Mouse (Mus musculus) retina, adult 2 months (tissue): Measurements from ENCODE around the gene Zc3h7a.
A peak's percentile ranks its signal among the peaks of the same experiment; 100 is the strongest.
"Not testable (repeated sequence)": the region's sequence is repeated elsewhere in the genome, so short reads cannot be mapped to it uniquely, and the experiment has no call there.

Experiments
- DNase-seq: peaks from one replicate; pipeline ENCODE4 v3.0.0-alpha.2; 2012; ENCODE audit warnings: low read depth, low spot score

Gene Zc3h7a

DNA sequence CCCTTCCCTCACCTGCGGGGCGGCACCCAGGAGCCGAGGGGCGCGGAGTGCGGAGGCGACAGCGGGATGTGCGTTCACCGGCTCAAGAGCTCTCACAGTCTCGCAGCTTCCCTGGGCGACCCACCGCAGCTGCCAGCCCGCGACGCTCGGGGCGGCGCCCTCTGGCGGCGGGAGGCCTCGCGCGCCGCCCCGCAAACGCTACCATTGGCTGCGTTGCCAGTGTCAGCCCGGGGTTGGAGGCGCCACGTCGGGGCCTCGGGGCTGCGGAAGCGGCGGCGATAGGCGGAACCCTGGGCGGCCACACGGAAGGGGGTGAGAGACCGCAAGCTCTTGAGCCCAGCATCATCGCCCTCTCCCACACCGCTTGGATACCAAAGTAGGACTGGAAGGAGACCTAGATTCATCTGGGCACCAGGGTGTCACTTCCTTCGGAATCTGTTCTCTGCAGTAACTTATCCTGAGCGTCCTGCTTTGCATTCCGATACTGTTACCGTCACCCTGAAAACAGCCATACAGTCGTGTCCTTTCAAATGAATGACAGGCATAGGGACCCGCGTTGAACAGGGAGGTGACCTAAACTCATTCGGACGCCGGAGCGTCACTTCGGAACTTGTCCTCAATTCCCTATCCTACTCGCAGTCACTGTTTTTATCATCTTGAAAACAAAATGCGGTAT, at the start of gene Zc3h7a:
Gene Zc3h7a, minus strand, starts transcription at position 186 of the 676 bp plus-strand sequence.
- peak; percentile 80 for DNase-seq

- no peak for DNase-seq
These were observed 41.6 kb upstream of the Zc3h7a start for GRCm38 (mm10) chr16:11217801-11218200.

DNA sequence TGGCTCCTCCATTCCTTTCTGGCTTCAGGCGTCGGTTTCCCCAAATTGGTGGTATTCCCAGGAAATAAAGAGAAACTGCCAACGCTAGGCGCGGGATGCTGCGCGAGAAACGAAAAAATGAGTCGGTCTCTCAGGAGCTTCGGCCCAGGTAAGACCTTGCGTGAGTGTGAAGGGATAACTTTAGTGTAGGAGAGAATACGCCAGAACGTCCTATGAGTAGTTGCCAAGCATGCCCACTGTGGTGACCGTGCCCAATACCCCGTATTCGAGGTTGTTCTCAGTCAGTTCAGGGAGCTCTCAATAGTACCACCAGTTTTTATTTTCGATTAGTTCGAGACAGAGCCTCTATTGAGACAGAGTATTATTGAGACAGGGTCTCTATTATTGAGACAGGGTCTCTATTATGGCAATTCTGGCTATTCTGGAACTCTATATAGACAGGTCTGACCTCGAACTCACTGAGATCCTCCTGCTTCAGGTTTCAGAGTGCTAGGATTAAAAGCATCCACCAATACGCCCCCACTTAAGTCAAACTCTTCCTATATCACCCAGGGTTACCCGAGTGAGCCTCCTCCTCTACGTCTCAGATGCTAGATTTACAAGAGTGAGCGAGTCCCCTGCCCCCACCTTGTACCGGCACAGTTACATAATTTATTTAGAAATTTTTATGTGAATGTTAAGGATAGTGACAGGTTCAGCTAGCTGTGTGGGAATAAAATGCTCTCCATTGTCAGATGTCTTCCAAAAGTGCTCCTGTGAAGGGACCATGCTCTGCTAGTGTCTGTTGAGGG, 27.6 kb upstream of the Zc3h7a start:
- DNase-seq, result no peak

DNA sequence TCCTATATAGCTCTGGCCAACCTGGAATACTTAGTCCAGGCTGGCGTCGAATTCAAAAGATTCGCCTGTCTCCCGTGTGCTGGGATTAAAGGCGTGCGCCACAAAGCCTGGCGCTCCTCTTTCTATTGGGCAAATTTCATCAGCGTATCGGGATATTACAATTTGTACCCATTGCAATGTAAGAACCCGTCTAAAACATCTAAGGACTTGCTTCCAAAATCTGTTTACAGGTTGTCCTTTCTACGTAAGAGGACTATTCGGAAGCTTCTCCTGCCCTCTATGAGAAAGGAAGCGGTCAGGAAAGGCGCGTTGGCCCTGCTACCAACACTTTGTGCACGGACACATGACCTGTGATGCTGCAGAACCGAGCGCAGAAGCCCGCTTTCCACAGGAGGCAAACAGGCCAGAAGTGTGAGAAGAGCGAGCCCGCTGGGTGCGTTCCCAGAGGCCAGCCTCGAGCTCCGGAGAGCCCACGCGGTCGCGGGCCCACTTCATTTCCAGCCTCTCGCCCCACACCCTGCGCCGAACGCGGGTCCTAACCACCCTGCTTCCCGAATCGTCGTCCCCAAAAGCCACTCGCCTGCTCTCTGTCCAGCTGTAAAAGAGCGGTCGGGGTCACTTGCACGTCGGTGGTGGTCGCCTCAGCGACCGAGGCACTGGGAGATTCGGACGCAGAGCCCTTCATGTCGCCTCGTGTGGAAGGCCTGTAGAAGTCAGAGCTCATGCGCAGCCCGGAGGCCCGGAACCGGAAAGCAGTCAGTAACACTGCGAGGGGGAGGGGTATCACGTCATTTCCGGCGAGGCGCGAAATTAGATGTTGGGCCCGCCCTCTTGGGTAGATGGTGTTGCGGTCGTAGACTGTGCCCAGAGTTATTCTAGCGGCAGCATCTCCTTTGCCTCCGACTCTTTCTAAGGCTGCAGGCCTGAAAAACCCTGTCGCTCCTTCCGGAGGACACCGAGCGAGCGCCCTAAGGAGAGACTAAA, 26.7 kb upstream of the Zc3h7a start, which contains the start of gene Rsl1d1:
Gene Rsl1d1, minus strand, starts transcription at position 761 of the 984 bp plus-strand sequence.
- peak; percentile 88 for DNase-seq

- no peak for DNase-seq
These were observed 25.7 kb upstream of the Zc3h7a start for GRCm38 (mm10) chr16:11201740-11202394.

DNA sequence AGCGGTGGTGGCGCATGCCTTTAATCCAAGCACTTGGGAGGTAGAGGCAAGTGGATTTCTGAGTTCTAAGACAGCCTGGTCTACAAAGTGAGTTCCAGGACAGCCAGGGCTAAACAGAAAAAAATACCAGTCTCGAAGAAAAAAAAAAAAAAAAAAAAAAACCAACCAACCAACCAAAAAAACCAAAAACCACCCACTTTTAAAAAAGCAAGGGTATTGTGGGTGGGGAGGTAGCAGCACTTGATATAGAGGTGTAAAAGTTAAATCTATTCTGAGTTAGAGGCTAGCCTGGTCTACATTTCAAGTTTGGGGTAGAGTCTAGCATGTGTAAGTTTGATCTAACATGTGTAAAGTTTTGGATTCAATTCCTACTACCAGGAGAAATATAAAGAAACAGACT, 24.1 kb upstream of the Zc3h7a start:
- DNase-seq, result no peak

DNA sequence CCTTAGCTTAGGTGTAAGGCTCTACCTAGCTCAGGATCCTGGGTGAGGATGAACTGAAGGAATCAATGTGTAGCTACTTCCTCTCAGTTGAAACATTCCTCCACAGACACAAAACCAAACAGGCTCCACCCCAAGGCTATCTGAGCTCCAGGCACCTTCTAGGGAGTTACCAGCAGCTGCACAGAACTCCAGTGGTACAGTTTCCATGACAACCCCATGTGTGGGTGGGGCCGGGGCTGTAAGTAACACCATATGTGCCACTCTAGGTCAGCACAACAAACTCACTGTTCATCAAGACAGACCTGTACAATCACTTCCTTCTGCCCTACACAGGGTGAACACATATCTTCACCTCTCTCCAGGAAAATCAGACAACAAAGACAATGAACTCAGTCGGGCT, 22.3 kb upstream of the Zc3h7a start:
- no peak for DNase-seq

- no peak for DNase-seq
These were observed 20.9 kb upstream of the Zc3h7a start for GRCm38 (mm10) chr16:11197052-11197451.

DNA sequence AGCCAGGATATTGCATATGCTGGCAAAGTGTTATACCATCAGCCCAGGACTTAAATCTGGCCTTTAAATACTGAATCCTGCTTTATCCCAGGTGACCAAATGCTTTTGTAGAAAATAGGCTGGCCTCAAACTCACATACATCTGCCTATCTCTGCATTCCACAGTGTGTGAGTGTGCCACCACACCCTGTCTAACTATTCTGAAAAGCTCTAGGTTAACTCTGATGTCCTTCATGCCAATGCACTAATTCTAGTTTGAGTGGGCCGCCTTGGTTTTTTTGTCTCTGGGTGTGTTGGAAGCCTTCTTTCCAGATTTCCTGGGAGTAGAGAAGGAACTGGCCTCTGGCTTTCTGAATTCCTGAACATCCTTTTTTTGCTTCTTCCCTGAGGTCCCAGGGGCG, 17.0 kb upstream of the Zc3h7a start:
- DNase-seq, result no peak

DNA sequence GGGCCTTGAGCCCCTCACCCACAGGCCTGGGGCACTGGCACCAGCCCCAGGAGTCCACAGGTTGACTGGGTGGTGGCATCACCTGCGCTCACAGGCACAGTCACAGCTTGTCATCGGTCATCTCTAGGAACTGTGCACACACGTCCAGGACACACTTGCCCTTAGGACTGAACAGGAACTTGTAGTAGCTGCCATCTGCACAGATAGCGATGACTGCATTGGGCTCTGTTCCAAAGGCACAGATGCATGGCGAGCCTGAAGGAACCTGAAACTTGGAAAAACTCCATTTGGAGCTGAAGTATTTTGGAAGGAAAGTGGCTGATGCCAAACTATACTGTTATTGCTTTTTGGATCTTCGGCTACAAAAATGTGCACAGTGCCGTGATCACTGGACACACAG, 14.0 kb upstream of the Zc3h7a start:
- DNase-seq, result no peak

DNA sequence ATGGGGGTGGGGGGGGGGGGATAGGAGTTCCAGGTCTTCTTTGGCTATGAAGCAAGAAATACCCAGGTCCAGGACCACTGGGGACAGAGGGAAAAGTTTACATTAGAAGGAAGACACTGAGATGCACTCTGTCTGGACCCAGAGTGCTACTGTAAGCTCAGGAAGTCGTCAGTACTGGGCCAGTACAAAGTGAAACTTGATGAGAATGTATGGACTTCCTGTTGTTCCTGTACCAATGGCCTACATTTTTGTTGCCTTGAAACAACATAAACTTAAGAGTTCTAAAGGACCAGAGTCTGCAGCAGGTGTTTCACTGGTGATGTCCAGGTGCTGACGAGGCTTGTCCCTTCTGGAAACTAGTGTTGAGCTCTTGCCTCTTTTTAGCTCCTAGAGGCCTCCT, 1.2 kb upstream of the Zc3h7a start:
- DNase-seq, result no peak

DNA sequence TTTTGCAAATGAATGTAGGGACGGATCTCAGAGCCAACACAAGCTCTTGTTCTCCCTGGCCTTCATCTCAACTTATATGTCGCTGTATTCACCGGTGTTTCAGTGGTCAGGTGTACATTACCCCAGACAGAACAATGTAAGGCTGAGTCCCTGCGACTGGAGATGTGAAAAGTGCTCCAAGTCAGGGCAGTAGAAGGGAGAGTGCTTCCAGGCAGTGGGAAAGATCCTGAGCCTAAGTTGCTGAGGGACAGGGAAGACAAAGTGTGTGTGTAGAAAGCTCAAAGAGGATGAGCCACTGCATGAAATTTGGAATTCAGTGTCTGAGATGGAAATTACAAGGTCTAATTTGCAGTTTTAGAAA, 671 bp upstream of the Zc3h7a start:
- DNase-seq, result no peak

- DNase-seq, result peak; percentile 8
These were observed 545 bp downstream of the Zc3h7a start for GRCm38 (mm10) chr16:11175489-11176207.

GRCm38 (mm10) chr16:11175100-11175488, 1.1 kb downstream of the Zc3h7a start:
- DNase-seq, result peak; percentile 4

DNA sequence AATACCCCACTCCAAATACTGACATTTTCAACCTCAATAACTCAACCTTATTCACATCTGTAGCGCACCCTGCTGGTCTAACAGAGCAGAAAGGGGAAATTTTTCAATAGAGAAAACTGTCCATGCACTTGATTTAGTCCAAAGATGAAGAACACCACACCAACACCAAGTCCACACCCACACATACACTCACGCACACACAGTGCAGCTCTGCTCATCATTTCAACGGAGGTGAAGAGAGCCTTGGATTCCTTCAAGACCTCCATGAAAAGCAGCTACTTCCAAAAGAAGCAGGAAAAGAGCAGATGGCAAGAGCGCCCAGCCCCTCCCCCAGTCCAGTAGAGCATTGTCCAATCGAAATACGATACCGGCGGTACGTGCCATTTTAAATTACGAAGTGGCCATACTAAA, 1.5 kb downstream of the Zc3h7a start:
- peak; percentile 20 for DNase-seq

DNA sequence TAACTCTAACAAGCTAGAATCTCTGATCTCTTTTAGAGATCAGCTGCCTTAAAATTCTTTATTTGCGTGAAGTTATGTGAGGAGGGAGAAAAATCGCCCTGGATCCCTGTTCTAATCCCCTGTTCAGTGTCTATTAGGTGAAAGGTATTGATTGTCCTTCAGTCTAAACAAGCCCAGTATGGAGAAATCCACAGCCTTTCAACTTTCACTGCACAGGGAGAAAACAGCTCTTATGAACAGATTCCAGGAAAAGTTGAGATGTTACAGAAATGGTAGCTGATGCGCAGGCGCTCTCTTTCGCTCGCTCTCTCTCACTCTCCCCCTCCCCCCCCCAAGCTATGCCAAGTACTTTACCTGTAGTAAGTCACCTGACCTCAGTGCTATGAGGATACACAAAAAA, 4.5 kb downstream of the Zc3h7a start:
- no peak for DNase-seq

DNA sequence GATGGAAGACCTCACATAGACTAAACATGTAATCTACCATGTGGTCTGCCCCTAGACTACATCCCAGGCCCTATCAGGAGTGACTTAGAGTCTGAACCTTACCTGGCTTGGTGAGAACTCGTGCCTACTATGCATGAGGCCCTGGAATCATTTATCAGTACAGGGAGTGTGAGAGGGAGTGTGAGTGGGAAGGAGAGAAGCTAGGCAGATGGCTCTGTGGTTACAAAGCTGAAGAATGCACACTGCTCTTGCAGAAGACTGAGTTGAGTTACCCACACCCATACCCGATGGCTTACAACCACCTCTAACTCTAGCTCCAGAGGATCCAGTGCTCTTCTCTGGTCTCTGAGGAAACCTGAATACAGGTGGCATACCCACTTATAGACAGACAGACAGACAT, 9.8 kb downstream of the Zc3h7a start:
- DNase-seq, result no peak

DNA sequence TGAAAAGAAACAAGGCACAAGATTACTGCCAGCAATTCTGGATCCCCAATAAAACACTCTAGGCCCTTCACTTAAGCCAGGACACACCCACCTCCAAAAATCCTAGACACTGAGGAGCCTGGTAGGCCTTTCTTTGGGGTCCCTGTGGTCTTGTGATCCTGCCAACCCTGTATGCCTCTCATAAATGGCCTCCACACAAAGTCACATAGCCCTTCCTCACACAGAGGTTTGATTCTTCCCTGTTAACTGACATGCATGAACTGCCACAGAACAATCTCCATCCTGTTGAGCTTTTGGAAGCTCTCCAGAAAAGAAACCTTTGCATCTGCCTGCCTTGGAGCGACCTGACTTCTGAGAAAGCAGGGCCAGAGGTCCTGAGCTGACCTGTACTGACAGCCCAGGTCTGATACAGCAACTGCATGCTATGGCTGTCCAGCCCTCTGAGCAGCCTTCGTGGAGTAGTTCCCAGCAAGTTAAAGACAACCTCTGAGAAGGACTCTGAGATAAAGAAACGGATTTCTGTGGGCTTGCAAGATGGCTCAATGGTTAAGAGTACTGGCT, 11.4 kb downstream of the Zc3h7a start:
- no peak for DNase-seq

DNA sequence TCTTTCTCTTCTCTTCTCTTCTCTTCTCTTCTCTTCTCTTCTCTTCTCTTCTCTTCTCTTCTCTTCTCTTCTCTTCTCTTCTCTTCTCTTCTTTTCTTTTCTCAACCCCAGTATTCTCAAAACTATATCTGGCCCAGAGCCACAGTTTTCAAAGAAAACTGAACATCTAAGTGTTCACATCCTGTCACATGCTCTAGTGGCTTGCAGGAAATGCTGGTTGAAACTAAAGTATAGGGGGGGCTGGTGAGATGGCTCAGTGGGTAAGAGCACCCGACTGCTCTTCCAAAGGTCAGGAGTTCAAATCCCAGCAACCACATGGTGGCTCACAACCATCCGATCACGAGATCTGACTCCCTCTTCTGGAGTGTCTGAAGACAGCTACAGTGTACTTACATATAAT, 18.5 kb downstream of the Zc3h7a start:
- not testable (repeated sequence) for DNase-seq

DNA sequence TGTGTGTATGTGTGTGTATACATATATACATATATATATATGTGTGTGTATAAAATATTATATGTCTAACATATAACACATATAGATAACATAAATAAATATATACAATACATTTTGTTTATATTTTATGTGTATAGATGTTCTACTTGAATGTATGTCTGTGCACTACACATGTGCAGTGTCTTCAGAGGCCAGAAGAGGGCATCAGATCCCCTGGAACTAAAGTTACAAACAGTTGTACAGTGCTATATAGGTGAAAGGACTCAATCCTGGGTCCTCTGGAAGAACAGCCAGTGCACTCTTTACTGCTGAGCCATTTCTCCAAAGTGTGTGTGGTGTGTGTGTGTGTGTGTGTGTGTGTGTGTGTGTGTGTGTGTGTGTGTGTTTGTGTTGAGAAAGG, 21.7 kb downstream of the Zc3h7a start:
- DNase-seq, result no peak
